Mouse (Mus musculus): ENCODE measurements around the gene Gm13305.
"Not testable (repeated sequence)": the region's sequence is repeated elsewhere in the genome, so short reads cannot be mapped to it uniquely, and the experiment has no call there.

The Gm13305 gene

DNA sequence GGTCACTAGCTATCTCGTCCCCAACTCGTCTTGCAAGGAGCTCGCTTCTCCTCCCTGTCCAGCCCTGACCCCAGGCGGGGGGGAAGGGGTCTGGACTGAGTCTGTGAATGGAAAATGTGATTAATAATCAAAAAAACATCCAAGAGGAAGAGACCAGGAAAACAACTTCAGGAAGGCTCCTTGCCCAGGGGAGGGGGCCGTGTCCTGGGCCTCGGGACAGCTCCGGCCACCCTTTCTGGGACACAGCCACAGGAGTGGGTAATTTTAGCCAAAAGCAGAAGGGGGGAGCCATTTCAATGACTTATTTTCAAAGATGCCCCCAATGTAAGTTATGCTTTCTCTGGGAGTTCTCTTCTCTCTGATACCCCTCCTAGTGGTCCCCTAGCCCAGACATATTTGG lies at the start of gene Gm13305:
Gene Gm13305, minus strand, starts transcription at position 101 of the 400 bp plus-strand sequence.
- in situ Hi-C loops (cut with MboI, MseI) = not testable (repeated sequence)

DNA sequence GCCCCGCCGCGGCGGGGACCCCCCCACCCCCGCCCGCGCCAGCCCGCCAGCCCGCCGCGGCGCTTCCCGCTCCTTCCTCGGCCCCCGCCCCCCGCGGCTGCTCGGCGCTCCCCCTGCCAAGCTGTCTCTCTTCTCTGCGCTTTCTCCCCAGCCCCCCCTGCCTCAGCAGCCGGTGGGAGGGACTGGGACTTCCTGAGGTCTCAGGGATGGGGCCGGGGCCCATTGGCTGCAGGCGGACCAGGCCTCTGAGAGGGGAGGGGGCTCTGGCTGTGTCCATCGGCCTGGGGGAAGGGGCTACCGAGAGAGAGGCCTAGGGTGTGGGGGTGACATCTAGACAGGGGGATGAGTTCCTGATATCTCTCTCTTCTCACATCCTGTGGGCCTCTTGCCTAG lies 16.6 kb upstream of the Gm13305 start:
- in situ Hi-C loops (cut with MboI, MseI) = not testable (repeated sequence)

DNA sequence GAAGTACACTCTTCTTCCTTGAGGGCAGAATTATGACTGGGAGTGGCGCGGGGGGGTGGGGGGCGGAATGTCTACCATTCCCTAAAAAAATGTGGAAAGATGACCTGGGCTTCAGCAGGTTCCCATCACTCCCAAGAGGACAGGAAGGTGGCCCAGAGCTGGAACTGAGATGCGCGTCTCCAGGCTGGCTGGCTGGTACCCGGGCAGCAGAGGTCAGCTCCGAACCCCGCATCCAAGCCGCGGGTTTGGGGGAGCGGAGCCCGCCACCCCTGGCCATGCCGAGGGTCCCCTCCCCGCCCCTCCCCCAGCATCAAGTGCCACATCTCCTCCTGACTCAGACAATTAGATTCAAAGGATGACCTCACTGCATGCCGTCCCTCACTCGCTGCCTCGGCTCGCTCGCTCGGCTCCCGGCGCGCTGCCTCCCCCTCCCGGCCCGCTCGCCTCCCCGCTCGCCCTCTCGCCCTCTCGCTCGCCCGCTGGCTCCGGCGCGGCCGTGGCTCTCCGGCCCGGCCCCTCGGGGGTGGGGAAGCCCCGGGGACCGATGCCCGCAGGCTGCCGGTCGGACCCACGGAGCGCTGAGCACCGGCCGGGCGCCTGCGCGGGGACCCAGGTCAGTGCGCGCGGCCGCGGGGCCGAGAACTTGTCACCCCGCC lies 16.0 kb upstream of the Gm13305 start:
- in situ Hi-C loops (cut with MboI, MseI) = not testable (repeated sequence)

DNA sequence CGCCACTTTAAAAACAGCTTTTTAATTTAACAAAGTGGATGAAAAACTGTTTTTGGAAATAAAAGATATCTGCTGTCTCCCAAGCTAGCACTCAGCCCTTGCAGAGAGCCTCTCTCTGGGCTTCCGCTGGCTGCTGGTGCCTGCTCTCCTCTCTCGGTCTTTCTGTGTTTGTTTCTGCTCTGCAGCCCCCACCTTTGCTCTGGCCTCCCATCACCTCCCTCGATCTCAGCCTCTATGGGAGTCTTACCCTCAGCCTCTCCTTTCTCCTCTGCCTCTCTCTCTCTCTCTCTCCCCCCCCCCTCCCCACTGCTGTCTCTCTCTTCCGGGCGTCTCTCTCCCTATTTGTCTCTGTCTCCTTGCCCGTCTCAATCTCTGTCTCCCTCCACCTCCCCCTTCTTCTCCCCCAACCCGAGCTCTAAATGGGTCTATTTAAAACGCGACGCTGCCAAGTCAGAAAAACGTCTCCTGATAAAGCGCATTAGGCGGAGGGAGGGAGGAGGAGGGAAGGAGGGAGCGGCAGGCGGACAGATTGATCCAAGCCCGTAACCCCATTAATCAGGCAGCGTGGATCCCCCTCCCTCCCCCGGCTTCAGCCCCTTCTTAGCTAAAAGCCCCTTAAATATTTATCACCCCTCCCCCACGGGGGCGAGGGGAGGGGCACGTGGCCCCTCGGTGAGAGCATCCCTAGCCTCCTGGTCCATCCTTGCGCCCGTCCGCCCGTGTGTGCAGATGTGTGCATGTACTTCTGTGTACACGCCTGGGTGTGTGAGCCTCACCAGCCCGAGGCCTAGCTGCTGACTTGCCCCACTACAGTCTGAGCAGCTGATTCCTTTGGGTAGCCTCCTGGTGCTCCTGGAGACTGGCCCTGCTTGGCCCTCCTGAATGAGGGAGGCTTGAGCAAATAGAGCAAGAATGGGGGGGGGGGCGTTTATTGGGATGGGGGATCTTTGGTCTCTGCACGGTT lies 15.1 kb upstream of the Gm13305 start:
- in situ Hi-C loops (cut with MboI, MseI) = not testable (repeated sequence)

DNA sequence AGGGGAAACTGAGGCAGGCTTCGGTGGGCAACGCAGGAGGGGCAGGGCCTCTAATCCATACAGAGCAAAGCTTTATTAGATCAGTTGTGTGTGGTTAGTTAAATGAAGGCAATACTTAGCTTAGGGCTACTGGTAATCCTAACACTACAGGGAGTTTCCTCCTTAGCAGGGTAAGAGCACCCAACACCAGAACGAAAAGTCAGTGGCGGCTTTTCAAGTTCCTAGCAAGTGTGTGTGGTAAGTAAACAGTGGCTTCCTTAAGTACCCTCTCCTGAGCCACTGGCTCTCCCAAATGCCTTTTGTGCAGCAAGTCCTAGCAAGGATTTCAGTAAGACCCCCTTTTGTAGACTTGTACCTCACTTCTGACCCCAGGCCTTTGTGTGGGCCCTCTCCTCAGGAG lies 9.8 kb upstream of the Gm13305 start:
- in situ Hi-C loops (cut with MboI, MseI) = not testable (repeated sequence)

DNA sequence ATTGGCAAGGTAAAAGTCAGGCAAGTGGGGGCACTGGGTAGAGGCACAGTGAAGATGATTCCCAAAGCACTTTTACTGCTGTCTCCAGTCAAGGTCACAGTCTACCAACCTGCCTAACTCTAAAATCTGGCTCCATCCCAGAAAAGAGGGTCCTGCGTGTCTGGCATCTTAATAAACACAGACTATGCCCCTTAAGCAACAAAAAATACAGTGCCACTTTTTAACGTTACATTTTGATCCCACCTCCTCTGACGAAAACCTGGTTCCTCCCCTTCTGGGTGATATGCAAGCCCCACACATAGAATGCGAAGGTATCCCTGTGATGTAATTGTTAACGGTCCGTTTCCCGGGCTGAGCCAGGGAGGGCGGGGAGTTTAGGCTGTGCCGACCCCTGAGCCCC lies 15.3 kb downstream of the Gm13305 start, which contains the start of gene Gm13306:
Gene Gm13306, plus strand, starts transcription at position 301 of the 400 bp plus-strand sequence.
- in situ Hi-C loops (cut with MboI, MseI) = not testable (repeated sequence)

DNA sequence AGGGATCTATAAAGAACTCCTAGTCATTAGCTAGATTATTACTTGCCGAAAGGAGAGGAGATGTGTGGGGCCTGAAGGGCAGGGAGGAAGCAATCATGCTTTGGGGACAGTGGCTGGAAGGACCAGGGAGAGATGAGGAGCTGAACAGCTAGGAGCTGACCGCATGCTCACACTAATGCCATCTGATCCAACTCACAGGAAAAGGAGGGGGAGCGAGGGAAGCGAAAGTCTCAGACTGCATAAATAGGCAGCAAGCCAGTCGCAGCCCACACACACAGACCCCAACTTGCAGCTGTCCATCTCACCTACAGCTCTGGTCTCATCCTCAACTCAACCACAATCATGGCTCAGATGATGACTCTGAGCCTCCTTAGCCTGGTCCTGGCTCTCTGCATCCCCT lies 53.9 kb downstream of the Gm13305 start, which contains the start of gene Gm13304:
Gene Gm13304, plus strand, starts transcription at position 301 of the 400 bp plus-strand sequence.
- in situ Hi-C loops (cut with MboI, MseI) = not testable (repeated sequence)

All from regulatory T cell (primary cell).